Mouse (Mus musculus): Measurements from ENCODE around the gene Nkd1.

Nkd1 gene

DNA sequence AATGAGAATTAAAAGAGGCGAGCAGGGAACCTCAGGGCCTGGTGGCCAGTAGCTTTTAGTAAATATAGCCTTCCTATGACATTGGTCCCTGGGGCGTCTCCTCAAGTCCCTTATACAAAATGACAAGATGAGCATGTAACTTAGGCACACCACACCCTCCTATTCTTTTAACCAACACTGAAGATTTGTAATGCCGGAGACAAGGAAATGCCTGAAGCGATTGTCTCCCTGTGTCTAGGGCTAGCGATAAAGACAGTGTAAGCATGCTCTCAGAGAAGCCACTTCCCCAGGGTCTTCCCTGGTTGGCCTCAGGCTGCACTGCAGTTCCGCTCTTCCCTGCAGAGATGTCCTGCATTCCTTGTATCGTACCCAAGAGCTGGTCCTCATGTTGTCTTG lies 17.8 kb downstream of the Nkd1 start:
- no peak for DNase-seq

DNA sequence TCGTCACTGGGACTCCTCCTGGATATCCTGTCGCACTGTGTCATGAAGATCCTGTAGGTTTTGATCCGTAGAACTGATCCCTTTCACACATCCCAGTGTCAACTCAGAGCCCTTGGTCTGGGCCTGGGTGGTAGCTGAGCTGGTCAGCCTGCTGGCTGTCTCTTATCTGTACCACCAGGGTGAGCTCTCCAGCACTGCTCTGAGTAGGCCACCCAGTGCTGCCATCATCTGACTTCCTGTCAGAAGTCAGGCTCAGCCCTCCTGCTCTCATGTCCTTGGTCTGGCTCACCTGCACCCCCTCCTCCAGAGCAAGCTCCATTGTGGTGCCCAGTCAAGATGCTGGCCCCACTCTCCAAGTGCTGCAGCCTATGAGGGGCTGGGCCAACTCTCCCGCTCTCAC lies 18.8 kb downstream of the Nkd1 start:
- DNase-seq = no peak

DNA sequence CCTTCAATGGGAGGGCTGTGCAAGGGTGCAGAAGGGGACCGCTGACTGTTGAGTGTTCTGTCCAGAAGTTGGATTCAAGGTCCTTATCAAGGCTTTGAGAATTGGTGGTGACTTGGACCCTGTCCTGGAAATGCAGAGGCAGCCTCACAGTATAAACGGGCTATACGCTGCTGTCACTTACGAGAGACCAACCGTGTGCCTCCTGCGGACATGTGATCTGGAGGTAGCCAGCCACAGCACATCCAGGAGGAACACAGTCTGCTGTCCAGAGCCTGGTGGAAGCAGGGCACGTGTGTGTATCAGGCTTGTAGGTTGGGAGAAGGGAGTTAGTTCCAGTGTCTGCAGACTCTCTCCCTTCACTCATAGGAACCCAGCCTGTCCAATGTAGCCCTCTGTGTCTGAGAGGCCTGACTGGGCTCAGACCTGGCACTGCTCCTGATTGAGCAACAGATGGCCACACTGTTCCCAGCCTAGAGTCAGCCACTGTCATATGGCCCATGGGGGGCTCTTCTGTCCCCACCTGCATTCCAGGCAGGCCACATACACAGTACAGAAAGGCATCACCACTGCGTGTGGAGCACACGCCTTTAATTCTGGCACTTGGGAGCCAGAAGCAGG lies 21.6 kb downstream of the Nkd1 start:
- no peak for DNase-seq

DNA sequence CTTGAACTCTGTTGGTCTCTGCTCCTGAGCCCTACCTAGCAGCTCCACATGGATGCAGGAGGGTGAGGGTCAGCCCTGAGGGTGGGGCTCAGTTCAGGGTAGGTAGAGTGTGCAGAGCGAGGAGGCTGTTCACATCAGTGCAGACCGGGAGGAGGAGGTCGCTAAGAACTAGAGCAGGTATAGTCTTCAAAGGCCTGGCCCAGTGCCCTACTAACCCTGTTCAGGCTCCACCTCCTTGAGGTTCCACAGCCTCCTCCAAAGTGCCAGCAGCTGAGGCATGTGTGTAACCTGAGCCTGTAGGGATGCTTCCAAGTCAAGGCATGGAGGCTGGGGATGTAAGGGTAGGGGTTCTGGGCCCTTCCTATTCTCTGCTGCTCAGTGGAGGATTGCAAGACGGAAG lies 23.5 kb downstream of the Nkd1 start:
- DNase-seq = no peak

DNA sequence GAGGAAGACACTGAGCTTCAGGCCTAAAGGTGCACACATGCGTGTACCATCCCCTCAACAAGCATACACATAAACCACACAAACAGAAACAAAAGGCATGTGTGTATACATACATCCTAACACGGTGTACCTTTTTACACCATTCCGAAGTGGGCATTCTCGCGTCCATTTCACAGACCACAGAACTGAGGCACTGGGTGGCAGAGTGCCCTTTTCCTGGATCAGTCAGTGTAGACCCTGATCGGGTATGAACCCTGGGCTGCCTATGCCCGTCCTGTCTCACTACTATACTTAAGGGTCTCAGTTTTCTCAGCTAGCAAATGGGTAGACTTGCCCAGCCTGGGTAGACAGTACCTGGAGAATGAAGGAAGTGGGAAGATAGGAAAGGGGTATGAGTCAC lies 24.3 kb downstream of the Nkd1 start:
- DNase-seq = no peak

DNA sequence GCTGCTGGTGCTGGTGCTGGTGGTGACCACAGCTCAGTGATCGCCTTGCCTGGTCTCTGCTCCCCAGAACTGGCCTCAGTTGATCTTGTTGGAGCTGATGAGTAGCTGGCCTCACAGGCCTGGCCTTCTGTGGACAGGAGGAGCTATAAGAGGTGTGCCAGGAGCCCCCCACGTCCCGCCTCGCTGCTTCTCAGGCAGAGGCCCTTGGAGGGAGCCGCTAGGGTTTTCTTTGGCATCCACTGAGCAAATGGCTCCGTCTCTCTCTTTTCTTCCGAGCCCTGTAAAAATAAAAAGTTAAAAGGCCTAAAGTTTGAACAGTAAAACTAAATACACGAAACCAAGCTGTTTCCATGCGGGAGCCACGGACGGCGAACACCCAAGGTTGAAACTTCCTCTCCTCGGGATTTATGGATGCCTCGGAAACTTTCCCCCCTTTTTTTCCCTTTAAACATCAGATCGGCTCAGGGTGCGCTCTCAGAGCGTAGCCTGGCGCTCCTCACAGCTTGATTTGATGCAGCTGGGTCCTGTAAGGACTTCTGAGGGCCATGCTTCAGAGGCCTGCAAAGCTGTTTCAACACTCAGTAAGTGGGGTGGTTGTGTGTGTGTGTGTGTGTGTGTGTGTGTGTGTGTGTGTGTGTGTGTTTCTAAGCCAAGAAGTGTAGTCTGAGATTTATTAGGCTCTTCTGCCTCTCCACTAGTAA lies 25.0 kb downstream of the Nkd1 start:
- DNase-seq = peak; percentile 37 to 66

DNA sequence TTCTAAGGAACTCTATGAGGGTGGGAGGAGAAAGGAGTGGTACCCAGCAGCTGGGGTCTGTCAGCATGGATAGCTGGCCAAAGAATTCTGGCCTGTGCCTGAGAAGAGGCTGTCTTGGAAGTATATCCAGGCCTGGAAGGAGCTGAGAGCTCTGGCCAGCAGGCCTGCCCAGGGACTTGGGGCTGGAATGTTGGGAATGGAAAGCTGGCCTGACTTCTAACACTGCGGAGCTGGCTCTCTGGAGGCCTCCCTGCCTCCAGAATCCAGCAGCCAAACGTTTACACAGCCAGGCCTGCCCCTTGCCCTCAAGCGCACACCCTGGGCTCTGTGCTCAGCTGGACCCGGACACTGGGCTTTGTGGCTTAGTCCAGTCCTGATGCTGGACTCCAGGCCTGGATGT lies 34.5 kb downstream of the Nkd1 start:
- DNase-seq = peak; percentile 43 to 74

DNA sequence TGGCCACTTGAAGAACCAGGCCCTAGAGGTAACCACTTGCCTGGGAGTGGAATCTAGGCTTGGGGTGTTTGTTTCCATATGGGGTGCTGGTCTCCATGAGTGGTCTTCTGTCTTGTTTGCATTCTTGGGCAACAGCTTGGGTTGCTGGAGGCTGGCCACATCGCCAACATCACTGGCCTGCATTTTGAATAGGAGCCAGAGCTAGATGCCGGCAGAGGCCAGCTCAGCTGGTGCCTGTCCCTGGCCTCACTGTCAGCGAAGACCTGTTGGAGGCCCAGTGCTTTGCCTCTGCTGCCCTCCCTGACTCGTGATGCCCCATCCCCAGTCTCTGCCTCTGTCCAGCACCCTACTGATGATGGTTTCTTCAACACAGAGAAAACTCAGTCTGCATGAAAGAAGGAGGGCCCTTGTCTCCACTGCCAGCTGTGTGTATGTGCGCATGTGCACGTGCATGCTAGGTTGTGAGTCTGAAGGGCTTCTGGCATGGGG lies 38.9 kb downstream of the Nkd1 start:
- DNase-seq = no peak

DNA sequence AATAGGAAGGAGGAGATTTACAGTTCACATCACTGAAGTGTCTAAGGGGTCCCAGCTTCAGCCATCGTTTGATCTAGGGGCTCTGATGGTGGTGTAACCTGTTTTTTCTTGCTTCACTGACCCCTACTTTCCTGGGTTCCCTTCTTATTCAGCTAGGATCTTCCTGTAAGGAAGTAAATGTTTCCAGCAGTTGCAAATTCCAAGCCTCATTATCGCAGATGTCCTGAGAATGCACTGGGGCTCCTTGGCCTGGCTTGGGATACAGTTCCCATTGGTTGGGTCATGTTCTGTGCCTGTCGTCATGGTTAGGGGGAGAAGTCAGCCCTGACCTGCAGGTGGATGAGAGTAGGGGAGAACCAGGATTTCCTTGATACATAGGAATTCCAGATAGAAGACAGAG lies 40.2 kb downstream of the Nkd1 start:
- DNase-seq = no peak

DNA sequence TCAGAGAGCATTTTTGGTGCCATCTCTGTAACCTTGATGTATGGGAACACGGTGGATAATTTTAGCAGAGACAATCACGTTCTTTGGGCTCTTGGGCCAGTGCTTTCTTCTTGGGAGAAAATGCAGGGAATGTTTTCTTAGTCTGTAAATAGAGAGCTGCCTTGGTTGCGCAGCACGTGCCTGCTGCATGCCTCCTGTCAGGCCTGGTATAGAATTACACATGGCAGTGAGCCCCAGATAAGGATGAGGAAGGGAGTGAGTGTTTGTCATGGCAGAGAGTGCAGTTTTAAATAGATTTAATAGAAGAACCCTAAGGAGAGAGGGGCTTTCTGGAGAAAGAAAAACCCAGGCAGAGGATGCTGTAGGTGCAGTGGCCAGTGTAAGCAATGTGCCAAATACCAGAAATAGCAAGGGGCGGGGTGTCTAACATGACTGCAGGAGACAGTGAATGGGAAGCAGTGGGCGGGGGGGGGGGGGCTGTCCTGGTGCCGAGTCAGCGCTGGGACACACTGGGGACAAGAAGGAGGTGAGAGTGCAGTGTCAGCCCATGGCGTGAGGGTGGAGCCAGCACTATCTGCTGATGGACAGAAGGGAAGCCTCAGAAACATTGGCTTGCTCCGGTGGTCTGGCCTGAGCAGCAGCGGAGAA lies 43.2 kb downstream of the Nkd1 start:
- DNase-seq = peak in 1 of 2 experiments; percentile 16

DNA sequence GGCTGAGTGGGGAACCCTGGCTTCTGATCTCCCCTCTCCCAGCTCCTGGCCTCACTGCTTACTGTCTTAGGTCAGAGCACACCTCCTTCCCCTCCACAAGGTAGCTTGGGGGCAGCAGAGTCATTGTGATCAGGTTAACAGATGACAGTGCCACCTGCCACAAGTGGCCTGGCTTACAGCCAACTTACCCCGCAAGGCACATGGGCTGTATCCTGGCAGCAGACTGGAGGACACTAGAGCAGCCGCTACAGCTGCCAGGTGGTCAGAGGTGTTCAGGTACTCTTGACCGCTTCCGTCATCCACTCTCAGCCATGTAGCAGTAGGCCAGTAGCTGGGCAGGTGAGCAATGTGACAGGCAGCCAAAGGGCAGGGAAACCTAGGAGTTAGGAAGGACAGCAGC lies 45.0 kb downstream of the Nkd1 start:
- peak in 1 of 2 experiments; percentile 45 for DNase-seq

DNA sequence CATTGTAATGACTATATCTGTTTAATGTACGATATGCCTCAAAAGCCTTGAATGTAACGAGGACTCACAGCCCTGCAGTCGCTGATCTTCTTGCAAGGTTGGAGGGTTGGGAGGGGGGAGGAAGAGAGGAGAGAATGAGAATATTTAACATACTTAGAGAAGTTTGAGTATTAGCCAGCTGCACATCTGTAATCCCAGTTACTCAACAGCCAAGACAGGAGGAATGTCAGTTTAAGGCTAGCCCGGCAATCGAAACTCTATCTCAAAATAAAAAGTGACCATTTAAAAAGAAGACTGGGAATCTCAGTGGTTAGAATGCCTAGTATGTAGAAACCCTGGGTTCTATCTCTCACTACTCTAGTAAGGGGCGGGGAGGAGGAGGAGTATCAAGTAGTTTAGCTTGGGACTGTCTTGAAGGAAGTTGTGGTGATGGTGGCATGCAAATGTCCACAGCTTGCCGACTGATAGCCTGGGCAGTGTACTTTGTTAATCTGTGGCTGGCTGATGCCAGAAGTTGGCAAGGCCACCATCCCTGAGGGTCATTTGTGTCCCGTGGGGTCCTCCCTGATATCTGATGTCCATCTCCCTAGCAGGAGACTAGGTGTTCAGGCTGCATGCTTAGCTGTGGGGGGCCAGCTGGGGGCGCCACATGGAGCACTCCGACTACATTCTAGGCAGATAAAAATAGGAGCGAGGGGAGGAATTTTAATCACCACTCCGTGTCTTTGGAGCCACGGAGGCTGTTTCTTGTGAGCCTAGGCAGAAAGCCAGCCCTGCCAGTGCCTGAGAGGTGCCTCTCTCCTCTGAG lies 46.4 kb downstream of the Nkd1 start:
- DNase-seq = peak in 1 of 2 experiments; percentile 20

DNA sequence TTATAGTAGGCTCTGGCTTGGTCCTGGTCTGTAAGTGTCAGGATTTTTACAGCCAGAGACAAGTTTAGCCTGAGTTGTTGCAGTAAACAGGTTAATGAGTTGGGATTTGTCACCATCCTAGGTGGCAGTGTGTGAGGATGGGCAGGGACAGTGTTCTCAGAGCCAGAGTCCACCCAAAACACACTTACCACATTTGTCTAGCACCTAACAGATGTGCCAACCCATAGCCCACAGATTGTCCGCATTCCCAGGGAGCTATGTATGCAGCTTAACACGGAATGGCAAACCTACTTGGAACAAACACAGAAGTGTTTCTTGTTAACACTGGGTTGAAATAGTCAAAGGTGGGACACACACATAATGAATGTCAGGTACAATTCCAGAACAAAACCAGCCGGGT lies 47.1 kb downstream of the Nkd1 start:
- DNase-seq = no peak

DNA sequence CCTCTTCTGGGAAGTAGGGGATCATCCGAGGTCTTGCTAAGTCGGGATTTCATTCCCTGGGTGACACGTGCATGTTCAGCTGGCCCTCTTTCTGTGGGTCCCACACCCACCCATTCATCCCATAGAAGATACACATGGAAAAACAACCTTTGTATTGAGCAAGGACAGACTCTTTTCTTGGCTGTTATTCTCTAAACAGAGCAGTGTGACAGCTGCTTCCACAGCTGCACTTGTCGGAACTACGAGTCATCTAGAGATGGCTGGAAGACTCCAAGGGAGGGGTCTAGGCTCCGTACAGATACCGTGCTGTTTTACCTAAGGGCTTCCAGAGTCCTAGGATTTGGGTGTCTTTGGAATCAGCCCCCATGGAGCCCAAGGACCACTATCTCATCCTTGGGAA lies 48.2 kb downstream of the Nkd1 start:
- DNase-seq = no peak

DNA sequence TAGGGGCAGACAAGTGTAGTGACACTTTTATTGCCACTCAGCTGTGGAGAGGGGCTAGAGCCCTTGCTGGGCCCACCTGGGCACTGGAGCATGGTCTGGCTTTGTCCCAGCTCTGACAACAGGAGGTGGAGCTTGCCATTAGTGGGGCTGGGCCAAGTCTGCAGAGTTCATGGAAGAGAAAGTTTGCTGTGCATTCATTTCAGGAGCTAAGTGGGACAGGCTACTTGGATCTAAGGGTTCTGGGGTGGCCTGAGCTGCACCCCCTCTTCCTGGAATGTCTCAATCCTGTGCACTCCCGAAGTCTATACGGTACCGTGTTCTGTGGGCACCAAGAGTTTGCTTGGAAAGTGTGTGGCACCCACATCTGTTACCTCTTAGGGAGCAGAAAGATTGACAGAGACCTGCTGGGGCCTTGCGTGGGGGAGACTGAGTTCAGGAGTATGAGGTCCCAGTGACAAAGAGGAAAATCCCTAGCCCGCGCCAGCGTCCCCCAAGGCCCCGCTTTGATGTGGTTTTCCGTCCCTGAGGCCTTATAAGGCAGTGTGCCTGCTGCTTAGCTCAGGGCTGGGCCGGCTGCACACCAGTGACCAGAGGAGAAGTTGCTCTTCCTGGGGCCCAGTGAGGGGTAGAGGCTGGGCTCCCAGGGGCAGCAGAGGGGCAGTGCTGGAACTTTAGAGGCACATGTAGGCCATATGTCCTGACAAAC lies 49.3 kb downstream of the Nkd1 start:
- no peak for DNase-seq

DNA sequence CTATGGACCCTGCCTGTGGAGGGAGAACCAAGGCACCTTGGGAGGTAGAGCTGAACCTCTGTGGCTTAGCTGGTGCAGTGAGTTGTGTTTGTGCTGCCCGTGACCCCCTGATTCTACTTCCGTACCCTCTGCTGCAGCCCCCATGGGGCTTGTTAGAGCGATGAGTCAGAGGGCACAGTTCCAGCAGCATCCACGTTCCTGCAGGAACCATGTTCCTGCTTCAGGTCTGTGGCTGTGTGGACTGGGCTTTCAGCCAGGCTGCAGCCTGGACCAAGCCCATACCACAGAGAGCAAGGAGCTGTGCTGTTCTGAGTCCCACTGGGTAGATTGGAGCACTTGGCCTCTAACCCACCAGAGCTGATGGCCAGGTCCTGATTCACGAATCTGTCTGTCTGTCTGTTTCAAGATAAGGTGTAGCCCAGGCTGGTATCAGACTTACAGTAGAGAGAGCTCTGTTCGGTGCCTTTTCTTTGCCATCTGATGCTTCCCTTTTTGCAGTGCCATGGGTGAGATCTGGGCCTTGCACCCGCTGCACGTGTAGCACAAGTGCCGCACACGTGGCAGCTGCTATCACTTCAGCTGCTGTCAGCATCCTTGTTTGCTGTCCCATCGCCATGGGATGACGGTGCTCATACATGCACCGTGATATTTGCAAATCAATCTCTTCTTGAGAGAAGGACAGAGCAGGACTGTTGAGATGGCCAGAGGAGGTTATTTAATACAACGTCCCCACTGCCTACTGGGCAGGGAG lies 50.5 kb downstream of the Nkd1 start:
- peak in 1 of 2 experiments; percentile 20 for DNase-seq

DNA sequence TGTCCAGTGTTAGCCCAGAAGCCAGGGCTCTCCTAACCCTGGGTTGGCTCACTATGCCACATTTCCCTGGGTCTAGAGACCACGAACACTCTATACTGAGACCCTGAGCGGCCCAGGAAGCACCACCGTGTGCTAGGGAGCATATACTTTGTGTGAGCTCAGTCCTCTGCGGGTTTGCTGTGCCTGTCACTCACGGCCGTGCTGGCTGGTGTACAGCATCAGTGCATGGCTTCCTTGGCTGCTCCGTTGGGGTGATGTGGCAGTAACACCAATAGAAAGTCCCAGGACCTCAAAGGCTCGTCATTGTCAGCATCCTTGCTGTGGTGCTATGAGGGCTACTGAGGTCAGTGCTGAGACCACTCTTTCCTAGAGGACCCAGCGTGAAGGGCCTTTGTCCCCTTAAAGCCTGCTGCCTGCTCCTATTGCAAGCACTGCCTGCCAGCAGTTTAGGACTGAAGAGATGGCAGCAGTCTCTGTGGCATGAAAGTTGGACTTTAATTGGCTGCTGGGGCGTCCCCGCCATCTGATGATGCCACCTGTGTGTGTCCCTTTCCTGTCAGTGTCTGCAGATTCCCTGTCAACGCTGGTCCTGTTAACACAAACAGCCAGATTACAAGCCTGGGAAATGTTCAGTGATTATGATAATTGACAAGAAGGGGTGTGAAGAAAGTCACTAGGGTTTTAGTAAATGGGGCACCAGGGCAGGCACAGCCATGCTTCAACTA lies 51.2 kb downstream of the Nkd1 start:
- no peak for DNase-seq

DNA sequence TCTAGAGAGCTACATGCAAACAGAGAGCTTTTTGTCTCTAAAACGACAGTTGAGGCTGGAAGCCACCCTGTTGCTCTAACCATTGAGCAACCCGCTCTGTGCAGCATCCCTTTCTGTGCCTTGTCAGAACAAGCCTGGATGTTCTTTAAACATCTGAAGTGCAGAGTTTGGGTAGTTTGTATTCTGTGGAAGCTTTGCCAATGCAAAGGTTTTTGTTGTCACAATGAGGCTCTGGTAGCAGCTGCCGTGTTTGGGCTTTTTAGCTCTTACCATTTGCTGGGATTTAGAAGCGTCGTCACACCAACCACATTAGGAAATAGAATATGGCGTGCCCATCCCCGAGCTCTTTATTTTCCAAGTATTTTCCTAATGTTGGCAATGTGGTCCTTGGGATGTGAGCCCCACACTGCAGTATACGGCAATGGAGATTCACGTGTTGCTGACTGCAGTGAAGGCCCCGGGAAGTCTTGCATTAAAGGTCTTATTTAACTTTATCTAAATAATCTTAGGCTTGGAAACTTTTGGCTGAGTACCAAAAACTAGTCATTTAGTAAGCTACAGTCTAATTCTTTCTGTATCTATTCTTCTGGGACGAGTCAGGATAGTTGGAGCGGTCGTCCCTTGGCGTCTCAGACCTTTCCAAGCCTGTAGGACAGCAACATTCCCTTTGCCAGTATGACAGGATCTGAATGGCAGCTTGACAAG lies 51.9 kb downstream of the Nkd1 start:
- DNase-seq = no peak

DNA sequence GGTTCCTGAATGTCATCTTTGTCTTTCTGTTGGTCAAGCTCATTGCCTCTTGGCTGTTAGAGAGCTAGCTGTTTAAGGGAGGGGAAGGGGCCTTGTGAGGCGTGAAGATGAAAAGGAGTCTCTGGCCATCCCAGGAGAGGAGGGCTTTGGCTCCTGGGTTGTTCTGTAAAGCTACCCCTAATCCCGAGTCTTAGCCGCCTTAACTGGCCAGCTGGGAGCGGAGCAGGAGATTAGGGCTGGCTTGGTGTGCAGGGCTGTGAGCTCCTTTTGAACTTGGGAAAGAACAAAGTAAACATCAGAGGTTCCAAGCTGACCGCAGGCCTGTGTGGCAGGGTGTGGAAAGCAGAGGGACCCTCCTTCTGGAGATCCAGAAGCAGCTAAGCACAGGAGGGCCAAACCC lies 53.8 kb downstream of the Nkd1 start:
- no peak for DNase-seq

DNA sequence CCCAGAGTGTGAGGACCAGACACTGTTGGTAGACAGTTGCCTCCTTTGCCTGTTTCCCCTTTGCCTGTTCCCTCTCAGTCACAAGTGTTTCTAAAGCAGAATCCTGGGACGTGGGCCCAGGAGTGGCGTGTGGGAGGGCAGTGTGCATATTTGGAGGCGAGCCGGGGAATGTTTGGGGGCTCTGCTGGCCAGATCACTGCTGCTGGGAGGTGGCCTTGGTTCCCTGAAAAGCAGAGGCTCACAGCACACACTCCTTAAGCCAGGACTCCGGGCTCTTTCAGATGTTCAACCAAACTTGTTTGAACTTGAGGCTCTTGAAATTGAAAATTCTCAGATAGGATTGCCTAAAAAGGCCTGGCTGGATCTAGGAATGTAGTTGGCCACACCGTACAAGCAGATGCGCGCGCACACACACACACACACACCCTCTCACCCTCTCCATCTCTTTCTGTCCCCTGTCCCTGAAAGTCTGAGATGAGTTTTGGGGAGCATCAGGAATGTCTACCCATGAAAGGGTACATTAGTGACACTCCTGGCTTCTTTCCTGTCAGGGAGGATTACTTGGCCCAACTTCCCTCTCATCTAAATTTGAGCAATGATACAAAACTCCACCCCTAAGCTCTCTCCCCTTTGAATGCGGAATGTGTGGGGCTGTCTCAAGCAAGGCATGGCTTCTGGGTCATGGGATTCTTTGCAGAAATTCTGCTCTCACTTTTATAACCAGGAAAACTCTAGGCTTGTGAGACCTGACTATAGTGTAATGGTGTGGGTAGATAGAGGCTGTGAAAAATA lies 55.4 kb downstream of the Nkd1 start:
- peak in 1 of 2 experiments; percentile 20 for DNase-seq

All from kidney, postnatal 25 days (tissue).